Mouse (Mus musculus) heart, adult 2 months (tissue): Measurements from ENCODE around the gene Klhl20.

Experiments
- EP300 ChIP-seq: fragments of 200-500 bp; IDR thresholded peaks from 2 replicates; pipeline ENCODE4 v1.6.1; 2011; ENCODE audit warnings: low read depth, low read length, control low read depth; ENCODE audit not compliant: insufficient read depth
- POLR2A ChIP-seq: fragments of 200-500 bp; IDR thresholded peaks from 2 replicates; pipeline ENCODE4 v1.6.1; 2011; ENCODE audit warnings: mild to moderate bottlenecking, low read depth, low read length, control low read depth; ENCODE audit not compliant: insufficient read depth

- TF ChIP-seq POLR2A (no peak), EP300 (no peak)
Observed at GRCm38 (mm10) chr1:161142531-161143159, 11.3 kb upstream of the Klhl20 start, which contains the start of gene Ankrd45.
